Mouse (Mus musculus): ENCODE data around the gene Golt1a. TPM values are rescaled to one million over a fixed set of nuclear protein-coding genes. Genes with fewer than 3 reads are reported as not detected.
"Not testable (repeated sequence)": the region's sequence is repeated elsewhere in the genome, so short reads cannot be mapped to it uniquely, and the experiment has no call there.

Golt1a gene
- polyA plus RNA-seq, 1 experiment = not detected

- TF ChIP-seq MYOG (IDR thresholded peaks at IDR 0.05; ENCODE audit: control insufficient read depth, extremely low read depth, insufficient read length) = no peak
- no peak for TF ChIP-seq MAX (IDR thresholded peaks at IDR 0.05)
- no peak overlapping the region for H3ac ChIP-seq (ENCODE audit: control insufficient read depth, insufficient read length, low read depth)
- peaks cover 33% of the 10 kb centered on the region for H3K27me3 ChIP-seq (ENCODE audit: control insufficient read depth, insufficient read depth, insufficient read length)
These were observed 24.3 kb downstream of the Golt1a start for GRCm38 (mm10) chr1:133333937-133334336.

DNA sequence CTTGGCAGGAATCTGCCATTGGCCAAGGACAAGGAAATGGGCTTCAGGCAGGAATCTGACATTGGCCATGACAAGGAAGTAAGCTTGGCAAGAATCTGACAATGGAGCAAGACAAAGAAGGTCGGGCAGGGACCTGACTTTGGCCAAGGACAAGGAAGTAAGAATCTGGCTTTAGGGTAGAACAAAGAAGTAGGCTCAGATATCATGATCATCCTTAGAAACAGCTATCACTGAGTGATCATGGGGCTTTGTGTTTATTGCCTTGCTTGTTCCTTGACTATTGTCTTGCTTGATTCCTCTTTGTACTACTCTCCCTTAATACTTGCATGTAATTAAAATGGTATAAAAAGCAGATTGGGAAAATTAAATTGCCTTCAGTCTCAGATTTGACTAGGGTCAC, 30.8 kb downstream of the Golt1a start:
- not testable (repeated sequence) for H3ac ChIP-seq (ENCODE audit: control insufficient read depth, insufficient read length, low read depth); H3K4me3 ChIP-seq (ENCODE audit: insufficient read depth, poor library complexity, severe bottlenecking); H3K36me3 ChIP-seq (ENCODE audit: control insufficient read depth, insufficient read depth); H3K79me3 ChIP-seq (ENCODE audit: low read depth); H3K79me2 ChIP-seq (ENCODE audit: control insufficient read depth, insufficient read depth)
- H3K27me3 ChIP-seq (ENCODE audit: control insufficient read depth, insufficient read depth, insufficient read length) = peaks cover 14% of the 10 kb centered on the region

More at GRCm38 (mm10) chr1:133333937-133334336, 24.3 kb downstream of the Golt1a start:
- H3K79me2 ChIP-seq (ENCODE audit: control insufficient read depth, insufficient read depth) = no peaks in the 10 kb centered on the region
- no peaks in the 10 kb centered on the region for H3K79me3 ChIP-seq (ENCODE audit: low read depth)
- no peaks in the 10 kb centered on the region for H3K36me3 ChIP-seq (ENCODE audit: control insufficient read depth, insufficient read depth)
- H3K4me3 ChIP-seq (ENCODE audit: insufficient read depth, poor library complexity, severe bottlenecking) = no peak overlapping the region

DNA sequence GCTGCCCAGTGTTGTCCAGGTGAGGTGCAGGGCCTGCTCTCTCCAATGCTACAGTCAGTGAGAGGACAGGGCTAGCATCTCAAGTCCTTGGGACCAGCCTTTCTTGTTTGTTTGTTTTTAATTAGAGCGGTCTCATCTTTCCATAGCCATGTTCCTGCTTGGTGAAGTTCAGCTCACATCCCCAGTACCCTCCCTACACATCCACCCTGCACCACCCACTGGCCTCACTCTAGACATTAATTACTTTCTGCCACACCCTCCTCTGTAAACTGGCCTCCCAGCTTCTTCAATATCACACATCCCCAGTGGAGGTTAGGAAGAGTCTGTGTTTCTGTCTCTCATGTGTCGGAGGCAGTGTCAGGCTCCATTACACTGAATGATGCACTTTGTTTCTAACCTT, 34.8 kb downstream of the Golt1a start:
- Histone ChIP-seq H3K79me3 (ENCODE audit: low read depth) (no peaks in the 10 kb centered on the region), H3K27me3 (ENCODE audit: control insufficient read depth, insufficient read depth, insufficient read length) (peaks cover 33% of the 10 kb centered on the region), H3K4me3 (ENCODE audit: insufficient read depth, poor library complexity, severe bottlenecking) (no peak overlapping the region), H3K79me2 (ENCODE audit: control insufficient read depth, insufficient read depth) (no peaks in the 10 kb centered on the region), H3K36me3 (ENCODE audit: control insufficient read depth, insufficient read depth) (no peaks in the 10 kb centered on the region), H3ac (ENCODE audit: control insufficient read depth, insufficient read length, low read depth) (no peak overlapping the region)
- no peak for TF ChIP-seq MAX (IDR thresholded peaks at IDR 0.05)
- no peak for TF ChIP-seq CTCF (IDR thresholded peaks at IDR 0.05; ENCODE audit: control insufficient read depth, insufficient read depth, insufficient read length)
- no peak for TF ChIP-seq MYOG (IDR thresholded peaks at IDR 0.05; ENCODE audit: control insufficient read depth, extremely low read depth, insufficient read length)
- no peak for TF ChIP-seq USF1 (IDR thresholded peaks at IDR 0.05; ENCODE audit: low read depth)
- no peak for TF ChIP-seq FOSL1 (IDR thresholded peaks at IDR 0.05; ENCODE audit: insufficient read depth, low read length, poor library complexity, severe bottlenecking)
- TF ChIP-seq CEBPB (IDR thresholded peaks at IDR 0.05; ENCODE audit: low read depth) = no peak
- TF ChIP-seq MYOD1 (IDR thresholded peaks at IDR 0.05; ENCODE audit: control insufficient read depth, insufficient read length, low read depth) = no peak

DNA sequence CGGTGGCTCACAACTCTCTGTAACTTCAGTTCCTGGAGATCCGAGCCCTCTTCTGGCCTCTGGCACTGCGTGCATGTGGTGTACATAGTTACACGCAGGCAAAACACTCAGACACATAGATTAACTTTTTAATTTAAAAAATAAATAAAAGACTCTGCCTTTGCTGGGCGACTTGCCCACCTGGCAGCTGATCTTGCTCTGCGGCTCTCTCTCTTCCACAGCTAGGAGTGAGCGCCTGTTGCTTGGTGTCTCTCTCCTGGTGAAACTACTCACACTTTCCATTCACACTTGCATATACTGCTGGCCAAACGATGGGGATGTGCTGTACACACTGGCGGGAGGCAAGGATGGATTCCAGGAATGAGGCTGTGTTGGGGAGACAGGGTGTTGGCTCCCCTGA, 36.9 kb downstream of the Golt1a start:
- Histone ChIP-seq H3K79me3 (ENCODE audit: low read depth) (no peaks in the 10 kb centered on the region), H3K4me3 (ENCODE audit: insufficient read depth, poor library complexity, severe bottlenecking) (no peak overlapping the region), H3K79me2 (ENCODE audit: control insufficient read depth, insufficient read depth) (no peaks in the 10 kb centered on the region), H3K27me3 (ENCODE audit: control insufficient read depth, insufficient read depth, insufficient read length) (peaks cover 43% of the 10 kb centered on the region), H3K36me3 (ENCODE audit: control insufficient read depth, insufficient read depth) (no peaks in the 10 kb centered on the region), H3ac (ENCODE audit: control insufficient read depth, insufficient read length, low read depth) (no peak overlapping the region)
- TF ChIP-seq MYOG (IDR thresholded peaks at IDR 0.05; ENCODE audit: control insufficient read depth, extremely low read depth, insufficient read length) (no peak), FOSL1 (IDR thresholded peaks at IDR 0.05; ENCODE audit: insufficient read depth, low read length, poor library complexity, severe bottlenecking) (no peak)

DNA sequence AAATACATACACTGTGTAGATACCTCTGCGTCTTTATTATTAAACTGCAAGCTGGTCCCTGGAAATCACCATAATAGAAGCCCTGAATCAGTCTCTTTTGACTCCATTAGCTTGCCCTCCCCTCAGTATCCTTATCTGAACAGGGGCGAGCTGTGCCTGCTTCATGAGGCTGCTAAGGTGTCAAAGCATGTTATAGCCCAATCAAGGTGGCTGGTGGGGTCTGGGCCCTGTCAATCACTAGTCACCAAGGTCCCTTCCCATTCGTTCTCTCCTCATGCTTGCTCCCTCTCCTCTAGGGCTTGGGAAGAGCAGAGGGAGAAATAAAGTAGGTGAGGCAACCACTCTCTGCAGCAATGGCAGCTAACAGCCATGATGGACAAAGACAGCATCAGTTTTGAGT, 37.6 kb downstream of the Golt1a start:
- H3K79me3 ChIP-seq (ENCODE audit: low read depth) = no peaks in the 10 kb centered on the region
- H3K27me3 ChIP-seq (ENCODE audit: control insufficient read depth, insufficient read depth, insufficient read length) = peaks cover 50% of the 10 kb centered on the region
- no peaks in the 10 kb centered on the region for H3K36me3 ChIP-seq (ENCODE audit: control insufficient read depth, insufficient read depth)
- TF ChIP-seq FOSL1 (IDR thresholded peaks at IDR 0.05; ENCODE audit: insufficient read depth, low read length, poor library complexity, severe bottlenecking) (no peak), MYOD1 (IDR thresholded peaks at IDR 0.05; ENCODE audit: control insufficient read depth, insufficient read length, low read depth) (no peak), CTCF (IDR thresholded peaks at IDR 0.05; ENCODE audit: control insufficient read depth, insufficient read depth, insufficient read length) (no peak), MAX (IDR thresholded peaks at IDR 0.05) (no peak), CEBPB (IDR thresholded peaks at IDR 0.05; ENCODE audit: low read depth) (no peak), USF1 (IDR thresholded peaks at IDR 0.05; ENCODE audit: low read depth) (no peak), MYOG (IDR thresholded peaks at IDR 0.05; ENCODE audit: control insufficient read depth, extremely low read depth, insufficient read length) (no peak)
- H3ac ChIP-seq (ENCODE audit: control insufficient read depth, insufficient read length, low read depth) = no peak overlapping the region
- no peak overlapping the region for H3K4me3 ChIP-seq (ENCODE audit: insufficient read depth, poor library complexity, severe bottlenecking)
- H3K79me2 ChIP-seq (ENCODE audit: control insufficient read depth, insufficient read depth) = no peaks in the 10 kb centered on the region

GRCm38 (mm10) chr1:133347693-133348520, 38.3 kb downstream of the Golt1a start:
- H3K4me3 ChIP-seq (ENCODE audit: insufficient read depth, poor library complexity, severe bottlenecking) = no peak overlapping the region
- peaks cover 54% of the 10 kb centered on the region for H3K27me3 ChIP-seq (ENCODE audit: control insufficient read depth, insufficient read depth, insufficient read length)
- H3ac ChIP-seq (ENCODE audit: control insufficient read depth, insufficient read length, low read depth) = no peak overlapping the region
- TF ChIP-seq MAX (IDR thresholded peaks at IDR 0.05) (no peak), CEBPB (IDR thresholded peaks at IDR 0.05; ENCODE audit: low read depth) (no peak), MYOD1 (IDR thresholded peaks at IDR 0.05; ENCODE audit: control insufficient read depth, insufficient read length, low read depth) (no peak), FOSL1 (IDR thresholded peaks at IDR 0.05; ENCODE audit: insufficient read depth, low read length, poor library complexity, severe bottlenecking) (no peak), USF1 (IDR thresholded peaks at IDR 0.05; ENCODE audit: low read depth) (no peak), MYOG (IDR thresholded peaks at IDR 0.05; ENCODE audit: control insufficient read depth, extremely low read depth, insufficient read length) (no peak), CTCF (IDR thresholded peaks at IDR 0.05; ENCODE audit: control insufficient read depth, insufficient read depth, insufficient read length) (no peak)
- no peaks in the 10 kb centered on the region for H3K79me3 ChIP-seq (ENCODE audit: low read depth)
- H3K79me2 ChIP-seq (ENCODE audit: control insufficient read depth, insufficient read depth) = no peaks in the 10 kb centered on the region
- no peaks in the 10 kb centered on the region for H3K36me3 ChIP-seq (ENCODE audit: control insufficient read depth, insufficient read depth)
